Mouse (Mus musculus): ENCODE results near the gene Ceacam19. TPM values are rescaled to one million over a fixed set of nuclear protein-coding genes. Genes with fewer than 3 reads are reported as not detected.
"Not testable (repeated sequence)": the region's sequence is repeated elsewhere in the genome, so short reads cannot be mapped to it uniquely, and the experiment has no call there.

Gene Ceacam19
- total RNA-seq (2022) = not detected

- DNase-seq (ENCODE audit: low spot score in 2 of 2) = no peak
These were observed at the start of gene Ceacam19 for GRCm38 (mm10) chr7:19887849-19888248. TSS of gene Ceacam19 (minus strand) at chr7:19887965.

DNA sequence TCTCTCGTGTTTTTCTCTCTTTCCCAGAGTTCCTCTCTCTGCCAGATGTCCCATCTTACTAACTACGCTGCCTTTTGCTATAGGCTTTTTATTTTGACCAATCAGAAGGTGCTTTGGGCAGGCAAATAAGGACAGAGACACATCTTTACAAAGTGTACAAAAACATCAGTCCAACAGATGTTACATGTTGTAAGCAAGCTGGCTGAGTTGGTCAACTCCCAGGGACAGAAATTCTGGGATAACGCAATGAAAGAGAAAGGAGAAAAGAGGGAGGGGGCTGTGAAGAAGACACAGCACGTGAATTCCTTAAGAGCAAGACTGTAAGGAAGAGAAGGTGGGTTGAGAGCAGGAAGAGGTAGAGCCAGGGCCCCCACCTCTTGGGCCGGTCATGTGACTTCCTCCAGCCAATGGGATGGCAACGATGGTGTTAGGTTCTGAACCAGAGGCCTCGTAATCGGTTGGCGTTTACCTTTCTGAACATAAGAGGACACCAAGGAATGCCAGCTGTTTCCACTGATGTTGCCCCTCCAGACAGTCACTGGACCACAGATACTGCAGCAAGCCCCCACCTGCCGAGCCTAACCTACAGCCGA, 49.6 kb upstream of the Ceacam19 start:
- no peak for DNase-seq (ENCODE audit: low spot score in 2 of 2)

DNA sequence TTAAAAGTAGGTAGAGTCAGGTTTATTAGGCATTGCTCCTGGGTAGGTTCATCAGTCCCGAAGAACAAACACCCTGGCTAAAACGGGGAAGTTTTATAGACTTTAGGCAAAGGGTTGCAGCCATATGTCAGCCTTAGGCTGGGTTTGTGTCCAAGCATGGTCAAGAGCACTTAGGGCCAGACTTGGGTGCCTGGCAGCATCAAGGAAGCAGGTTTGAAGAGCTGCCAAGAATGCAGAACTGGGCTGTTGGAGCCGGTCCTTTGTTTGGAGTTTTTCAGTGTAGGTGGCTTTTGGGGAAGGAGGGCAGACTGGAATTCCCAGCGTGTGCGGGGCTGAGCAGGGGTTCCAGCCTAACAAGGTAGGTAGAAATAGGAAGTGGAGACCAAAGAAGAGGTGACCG, 48.2 kb upstream of the Ceacam19 start:
- no peak for DNase-seq (ENCODE audit: low spot score in 2 of 2)

DNA sequence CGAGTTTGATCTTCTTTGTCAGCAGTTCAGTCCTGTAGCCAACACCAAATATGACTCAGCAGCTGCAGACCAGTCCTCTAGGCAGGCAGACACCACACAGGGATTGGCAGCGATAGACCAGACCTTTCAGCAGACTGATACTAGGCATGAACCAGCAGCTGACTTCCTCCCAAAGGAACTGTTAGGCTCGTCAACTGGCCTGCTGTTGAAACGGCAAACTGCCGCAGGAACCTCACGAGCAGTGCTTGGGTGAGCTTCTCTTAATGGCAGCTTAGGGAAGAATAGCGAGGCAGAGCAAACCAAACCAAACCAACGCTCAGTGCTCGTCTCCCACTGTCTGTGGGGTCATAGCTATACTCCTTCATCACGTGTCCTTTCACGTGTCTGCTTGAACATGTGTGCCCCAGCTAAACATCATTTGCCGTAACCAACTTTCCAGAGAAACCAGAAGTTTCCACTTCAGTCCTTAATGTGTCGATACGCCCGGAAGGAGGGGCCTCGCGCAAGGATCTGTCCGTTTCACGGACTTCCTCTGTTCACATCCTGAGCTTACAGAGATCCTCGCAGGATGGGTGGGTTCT, 47.5 kb upstream of the Ceacam19 start:
- DNase-seq (ENCODE audit: low spot score in 2 of 2) = no peak

DNA sequence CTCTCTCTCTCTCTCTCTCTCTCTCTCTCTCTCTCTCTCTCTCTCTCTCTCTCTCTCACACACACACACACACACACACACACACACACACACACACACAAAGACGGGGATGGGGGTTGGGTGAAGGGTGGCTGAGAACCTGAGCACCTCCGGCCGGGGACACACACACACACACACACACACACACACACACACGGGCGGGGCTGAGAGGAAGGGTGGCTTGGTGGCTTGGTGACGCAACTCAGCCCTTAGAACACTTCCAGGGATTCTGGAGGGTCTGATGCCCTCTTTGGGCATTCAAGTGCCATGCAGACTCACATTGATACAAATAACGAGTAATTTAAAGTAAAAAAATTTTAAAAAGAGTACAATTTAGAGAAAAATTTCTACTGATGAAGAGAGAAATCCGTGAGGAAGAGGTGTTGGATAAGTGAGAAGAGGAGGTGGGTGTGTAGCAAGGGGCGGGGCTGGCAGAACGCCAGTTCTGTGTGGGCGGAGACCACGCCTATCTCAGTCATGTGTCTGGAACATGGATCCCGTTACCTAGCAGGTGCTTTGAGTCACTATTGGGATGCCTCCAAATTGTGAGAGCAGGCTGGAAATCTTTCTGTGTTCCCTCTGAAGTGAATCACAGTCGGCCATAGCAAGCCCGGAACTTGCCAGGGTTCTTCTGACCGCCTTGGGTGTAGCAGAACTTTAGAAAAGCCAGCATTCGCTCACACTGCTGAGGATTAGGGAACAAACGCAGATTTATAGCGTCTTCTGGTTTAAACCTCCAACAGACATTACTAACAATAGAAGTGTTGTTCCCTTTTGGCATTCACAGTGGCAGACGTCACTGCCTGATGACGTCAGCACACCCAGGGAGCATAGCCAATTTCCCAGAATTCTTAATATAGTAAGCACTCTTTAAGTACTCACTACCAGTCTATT, 45.4 kb upstream of the Ceacam19 start:
- DNase-seq (ENCODE audit: low spot score in 2 of 2) = peak; percentile 77 to 91

- no peak for DNase-seq (ENCODE audit: low spot score in 2 of 2)
These were observed 44.5 kb upstream of the Ceacam19 start for GRCm38 (mm10) chr7:19932133-19932876.

DNA sequence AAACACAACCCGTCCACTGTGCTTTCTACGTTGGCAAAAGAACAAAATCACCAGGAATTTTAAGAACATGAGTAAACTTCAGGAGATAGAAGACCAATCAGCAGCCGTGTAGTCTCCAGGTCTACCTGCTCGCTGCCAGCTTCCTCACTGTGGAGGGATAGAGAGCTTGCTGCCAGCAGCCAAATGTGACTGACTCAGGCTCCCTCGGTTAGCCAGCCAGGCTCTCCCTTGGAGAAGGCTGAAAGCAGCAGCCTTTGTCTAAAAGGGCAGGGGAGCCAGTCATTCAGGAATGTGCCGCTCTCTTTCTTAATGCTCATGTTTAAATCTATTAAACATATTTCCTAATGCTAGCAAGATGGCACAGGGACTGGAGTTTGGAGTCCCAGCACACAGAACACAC, 42.7 kb upstream of the Ceacam19 start:
- DNase-seq (ENCODE audit: low spot score in 2 of 2) = not testable (repeated sequence)

DNA sequence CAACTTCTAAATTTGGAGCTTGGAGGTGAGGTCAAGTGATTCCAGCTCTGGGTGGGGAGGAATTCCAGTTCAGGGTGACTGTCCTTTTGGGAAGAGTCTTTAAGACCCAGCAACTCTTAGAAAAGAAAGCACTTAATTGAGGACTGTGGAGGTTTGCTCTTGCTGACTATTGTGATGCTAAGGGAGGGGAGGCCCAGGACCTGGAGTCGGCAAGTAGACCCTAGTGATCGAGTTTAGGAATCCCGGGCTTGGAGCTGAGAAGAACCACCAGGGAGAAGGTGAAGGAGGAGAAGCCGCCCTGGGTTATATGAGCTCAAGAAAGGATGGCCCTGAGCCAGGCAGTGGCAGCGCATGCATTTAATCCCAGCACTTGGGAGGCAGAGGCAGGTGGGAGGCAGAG, 40.7 kb upstream of the Ceacam19 start:
- no peak for DNase-seq (ENCODE audit: low spot score in 2 of 2)

DNA sequence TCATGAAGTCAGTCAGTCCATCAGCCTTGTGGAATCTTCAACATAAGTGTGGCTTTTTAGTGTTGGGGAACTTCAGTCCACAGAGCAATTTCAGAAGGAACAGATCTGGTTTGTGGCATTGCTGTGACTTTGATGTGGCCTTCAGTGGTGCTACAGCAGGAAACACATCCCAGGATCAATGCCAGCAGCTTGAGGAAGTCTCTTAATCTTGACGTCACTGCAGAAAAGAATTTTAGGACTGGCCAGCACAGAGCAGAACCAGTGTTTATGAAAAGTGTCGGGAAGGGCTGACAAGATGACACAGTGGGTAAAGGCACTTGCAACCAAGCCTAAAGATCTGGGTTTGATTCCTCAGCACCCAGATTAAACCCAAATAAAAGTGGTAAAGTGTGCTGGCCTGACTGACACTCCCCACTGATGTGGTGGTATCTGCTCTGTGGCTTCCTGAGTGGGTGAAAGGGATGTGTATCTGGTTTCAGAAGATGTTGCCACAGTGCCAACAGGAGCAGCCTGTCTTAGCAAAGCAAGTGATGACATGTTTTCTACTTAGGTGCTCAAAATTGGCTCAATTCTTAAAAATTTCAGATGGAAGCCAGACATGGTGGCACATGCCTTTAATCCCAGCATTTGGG, 39.2 kb upstream of the Ceacam19 start:
- DNase-seq (ENCODE audit: low spot score in 2 of 2) = no peak

- no peak for DNase-seq (ENCODE audit: low spot score in 2 of 2)
These were observed 37.6 kb upstream of the Ceacam19 start for GRCm38 (mm10) chr7:19925376-19925775.

DNA sequence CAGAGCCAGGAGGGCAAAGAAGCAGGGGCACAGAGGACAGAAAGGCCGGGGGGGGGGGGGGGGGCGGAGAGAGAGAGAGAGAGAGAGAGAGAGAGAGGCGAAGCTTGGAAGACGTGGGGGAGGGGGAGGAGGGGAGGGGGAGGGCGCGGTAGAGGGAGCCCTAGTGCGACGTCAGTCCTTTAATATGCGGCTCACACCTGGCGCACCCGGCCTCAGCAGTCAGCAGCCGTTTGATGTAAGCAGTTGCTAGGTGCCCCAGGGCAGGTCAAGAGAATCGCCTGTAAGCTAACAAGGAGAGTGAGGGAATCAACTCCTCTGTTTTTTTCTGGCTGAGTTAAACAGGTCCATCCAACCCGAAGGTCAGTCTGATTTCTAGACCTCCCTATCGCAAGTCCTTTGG, 36.0 kb upstream of the Ceacam19 start:
- DNase-seq (ENCODE audit: low spot score in 2 of 2) = no peak

- DNase-seq (ENCODE audit: low spot score in 2 of 2) = no peak
These were observed 35.6 kb upstream of the Ceacam19 start for GRCm38 (mm10) chr7:19923354-19923753.

GRCm38 (mm10) chr7:19920506-19921261, 32.9 kb upstream of the Ceacam19 start, which contains the start of gene Pvr:
TSS of gene Pvr (minus strand) at chr7:19921160.
- DNase-seq (ENCODE audit: low spot score in 2 of 2) = peak; percentile 64 to 73

- DNase-seq (ENCODE audit: low spot score in 2 of 2) = no peak
These were observed 32.4 kb upstream of the Ceacam19 start for GRCm38 (mm10) chr7:19920166-19920505.

DNA sequence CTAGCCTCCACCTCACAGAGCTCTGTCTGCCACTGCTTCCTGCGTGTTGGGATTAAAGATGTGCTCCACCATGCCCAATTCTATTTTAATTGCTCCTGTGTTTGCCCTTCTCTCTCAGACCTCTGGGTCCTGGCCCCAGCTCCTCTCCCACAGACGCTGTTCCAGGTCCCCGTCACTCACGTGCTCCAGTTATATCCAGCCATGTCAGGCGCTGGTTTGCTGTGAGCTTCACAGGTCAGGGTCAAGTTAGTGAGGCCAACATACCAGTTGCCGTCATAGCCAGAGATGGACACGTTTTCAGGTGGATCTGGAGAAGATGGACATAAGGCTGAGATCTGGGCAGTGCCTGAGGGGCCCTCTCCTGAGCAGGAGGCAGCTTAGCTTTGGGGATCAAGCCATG, 26.8 kb upstream of the Ceacam19 start:
- DNase-seq (ENCODE audit: low spot score in 2 of 2) = no peak

DNA sequence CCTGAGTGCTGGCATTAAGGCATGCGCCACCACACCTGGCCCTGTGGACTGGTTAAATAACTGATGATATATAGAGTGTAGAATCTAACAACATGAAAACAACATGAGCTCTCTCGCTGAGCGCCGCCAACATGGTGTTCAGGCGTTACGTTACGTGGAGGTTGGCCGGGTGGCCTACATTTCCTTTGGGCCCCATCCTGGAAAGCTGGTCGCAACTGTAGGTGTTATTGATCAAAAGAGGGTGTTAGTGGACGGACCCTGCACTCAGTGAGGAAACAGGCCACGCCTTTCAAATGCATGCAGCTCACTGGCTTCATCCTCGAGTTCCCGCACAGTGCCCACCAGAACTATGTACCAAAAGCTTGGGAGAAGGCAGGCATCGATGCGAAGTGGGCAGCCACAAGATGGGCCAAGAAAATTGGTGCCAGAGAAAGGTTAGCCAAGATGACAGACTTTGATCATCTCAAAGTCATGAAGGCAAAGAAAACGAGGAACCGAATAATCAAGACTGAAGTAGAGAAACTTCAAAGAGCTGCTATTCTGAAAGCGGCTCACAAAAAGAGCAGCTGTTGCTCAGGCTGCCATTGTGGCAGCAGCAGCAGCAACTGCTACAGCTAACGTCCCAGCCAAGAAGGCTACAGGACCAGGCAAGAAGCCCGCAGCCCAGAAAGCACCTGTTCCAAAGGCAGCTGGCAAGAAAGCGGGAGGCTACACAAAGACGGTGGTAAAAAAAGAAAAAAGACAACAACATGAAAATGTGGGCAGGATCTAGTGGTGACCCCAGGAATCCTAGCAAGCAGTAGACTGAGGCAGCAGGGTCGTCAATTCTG, 24.1 kb upstream of the Ceacam19 start:
- DNase-seq (ENCODE audit: low spot score in 2 of 2) = no peak

DNA sequence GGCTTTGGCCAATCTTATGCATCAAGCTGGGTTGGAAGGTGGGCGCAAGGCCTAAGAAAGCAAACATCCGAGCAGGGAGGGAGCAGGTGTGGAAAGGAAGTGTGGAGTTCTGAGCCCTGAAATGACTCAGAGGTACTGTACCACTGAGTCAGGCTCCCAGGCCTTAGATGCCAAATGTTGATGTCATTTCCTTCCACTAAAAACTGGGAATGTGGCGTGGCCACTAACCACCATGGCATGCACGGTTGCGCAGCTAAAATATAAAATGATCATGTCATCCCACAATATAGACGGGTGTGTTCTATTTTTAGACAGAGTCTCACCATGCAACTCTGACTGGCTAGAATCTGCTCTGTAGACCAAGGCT, 23.5 kb upstream of the Ceacam19 start:
- DNase-seq (ENCODE audit: low spot score in 2 of 2) = no peak

- DNase-seq (ENCODE audit: low spot score in 2 of 2) = peak; percentile 49 to 72
These were observed 22.9 kb upstream of the Ceacam19 start for GRCm38 (mm10) chr7:19910421-19911291.

DNA sequence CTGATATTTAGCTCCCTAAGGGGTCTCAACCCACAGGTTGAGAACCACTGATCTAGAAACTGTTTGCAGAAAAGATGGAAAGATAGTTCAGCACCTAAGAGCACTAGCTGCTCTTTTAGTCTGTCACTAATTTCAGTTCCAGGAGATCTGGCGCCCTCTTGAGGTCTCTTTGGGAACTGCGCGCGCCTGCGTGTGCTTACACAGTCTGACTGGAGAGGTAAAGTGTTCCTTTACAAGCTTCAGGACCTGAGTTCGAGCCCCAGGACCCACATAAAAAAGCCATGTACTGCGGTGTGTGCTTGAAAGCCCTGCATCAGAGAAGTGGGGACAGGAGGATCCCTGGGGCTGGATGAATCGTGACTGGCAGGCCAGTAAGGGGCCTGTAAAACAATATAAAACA, 2.1 kb upstream of the Ceacam19 start:
- no peak for DNase-seq (ENCODE audit: low spot score in 2 of 2)
